Mouse (Mus musculus): ENCODE results near the gene Mrpl45.
A peak's percentile ranks its signal among the peaks of the same experiment; 100 is the strongest.

The Mrpl45 gene

GRCm38 (mm10) chr11:97361948-97362648, 46.6 kb downstream of the Mrpl45 start, which contains the start of gene Socs7:
Socs7 (plus strand) TSS chr11:97362551.
- peak; percentile 77 to 86 for DNase-seq (ENCODE audit: low read depth in 2 of 2, low spot score in 2 of 2)

GRCm38 (mm10) chr11:97362649-97362942, 47.1 kb downstream of the Mrpl45 start:
- peak; percentile 17 to 25 for DNase-seq (ENCODE audit: low read depth in 2 of 2, low spot score in 2 of 2)

- DNase-seq (ENCODE audit: low read depth in 2 of 2, low spot score in 2 of 2), result peak; percentile 9 to 15
Observed at GRCm38 (mm10) chr11:97362943-97363643, 47.6 kb downstream of the Mrpl45 start.

- DNase-seq (ENCODE audit: low read depth in 2 of 2, low spot score in 2 of 2), result peak in 1 of 2 experiments; percentile 4
Observed at GRCm38 (mm10) chr11:97363644-97363995, 48.1 kb downstream of the Mrpl45 start.

- no peak for DNase-seq (ENCODE audit: low read depth in 2 of 2, low spot score in 2 of 2)
Observed at GRCm38 (mm10) chr11:97365556-97365955, 50.0 kb downstream of the Mrpl45 start.

- no peak for DNase-seq (ENCODE audit: low read depth in 2 of 2, low spot score in 2 of 2)
Observed at GRCm38 (mm10) chr11:97368501-97368900, 53.0 kb downstream of the Mrpl45 start.

GRCm38 (mm10) chr11:97370329-97371091, 55.0 kb downstream of the Mrpl45 start:
- no peak for DNase-seq (ENCODE audit: low read depth in 2 of 2, low spot score in 2 of 2)

GRCm38 (mm10) chr11:97372159-97372864, 56.8 kb downstream of the Mrpl45 start:
- no peak for DNase-seq (ENCODE audit: low read depth in 2 of 2, low spot score in 2 of 2)

- DNase-seq (ENCODE audit: low read depth in 2 of 2, low spot score in 2 of 2), result no peak
Observed at GRCm38 (mm10) chr11:97373402-97373801, 57.9 kb downstream of the Mrpl45 start.
